Mouse (Mus musculus) ES-E14 (cell line): ENCODE data around the gene Acvr1.

Source experiments
- HCFC1 ChIP-seq: IDR thresholded peaks from 2 replicates; pipeline ENCODE4 v1.6.1; 2012; ENCODE audit warnings: low read length, inconsistent platforms, borderline replicate concordance; ENCODE audit not compliant: insufficient read depth
- MAFK ChIP-seq: IDR thresholded peaks from 2 replicates; pipeline ENCODE4 v1.6.1; 2014; ENCODE audit warnings: mild to moderate bottlenecking, low read depth, low read length, inconsistent platforms; ENCODE audit not compliant: insufficient read depth
- ZC3H11A ChIP-seq: IDR thresholded peaks from 2 replicates; pipeline ENCODE4 v1.6.1; 2012; ENCODE audit warnings: low read depth, mild to moderate bottlenecking, inconsistent platforms, low read length, borderline replicate concordance
- ZNF384 ChIP-seq: IDR thresholded peaks from 2 replicates; pipeline ENCODE4 v1.6.1; 2012; ENCODE audit warnings: low read depth, low read length, inconsistent platforms

DNA sequence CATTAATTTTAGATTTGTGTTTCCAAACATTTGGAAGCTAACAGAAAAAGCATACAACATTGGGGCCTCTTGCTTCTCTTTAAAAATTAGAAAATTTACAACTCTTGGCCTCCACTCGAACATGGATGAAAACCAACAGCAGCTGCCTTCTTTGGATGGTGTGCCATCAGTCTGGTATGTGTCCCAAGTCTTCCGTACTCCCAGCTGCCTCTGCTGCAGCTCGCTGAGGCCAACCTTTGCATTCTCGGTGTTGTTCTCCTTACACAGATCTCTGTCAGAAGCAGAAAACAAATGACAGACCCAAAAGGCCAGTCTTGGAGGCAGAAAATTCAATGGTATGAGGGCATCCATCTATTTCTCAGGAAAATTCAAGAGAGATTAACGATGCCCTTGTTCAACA is 186.9 kb downstream of the Acvr1 start:
- no peak for TF ChIP-seq ZNF384
- TF ChIP-seq HCFC1, result no peak
- no peak for TF ChIP-seq MAFK
- no peak for TF ChIP-seq ZC3H11A
